Mouse (Mus musculus) urinary bladder, postnatal 4 days (tissue): ENCODE measurements around the gene Tyro3.

ENCODE experiments used
- DNase-seq, 2 experiments: peaks; one replicate each; pipeline ENCODE4 v3.0.0; 2021 to 2022; ENCODE audit warnings: low spot score in 2 of 2

Gene Tyro3

DNA sequence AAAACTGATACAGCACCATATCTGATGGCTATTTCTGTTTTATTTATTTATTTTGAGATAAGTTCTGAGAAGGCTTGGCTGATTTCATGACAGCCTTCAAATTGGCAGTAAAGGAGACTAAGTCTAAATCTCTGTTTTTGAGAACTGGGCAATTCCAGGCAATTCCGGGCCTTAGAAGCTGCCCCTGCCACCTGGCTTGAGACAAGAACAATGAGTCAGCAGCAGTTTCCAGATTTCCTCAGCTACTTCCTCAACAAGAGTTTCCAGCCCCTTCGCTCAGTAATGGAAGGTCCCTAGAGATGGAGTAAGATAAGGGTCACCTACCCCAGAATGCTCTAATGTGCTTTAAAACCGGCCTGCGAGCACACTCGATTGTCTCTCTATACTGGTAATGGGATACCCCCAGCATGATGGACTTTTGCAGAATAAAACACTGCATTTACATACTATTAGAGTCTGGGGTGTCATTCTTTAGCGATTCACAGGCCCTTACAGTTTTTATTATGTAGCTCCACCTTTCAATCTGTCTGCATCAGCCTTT, 57.8 kb downstream of the Tyro3 start:
- DNase-seq: no peak

DNA sequence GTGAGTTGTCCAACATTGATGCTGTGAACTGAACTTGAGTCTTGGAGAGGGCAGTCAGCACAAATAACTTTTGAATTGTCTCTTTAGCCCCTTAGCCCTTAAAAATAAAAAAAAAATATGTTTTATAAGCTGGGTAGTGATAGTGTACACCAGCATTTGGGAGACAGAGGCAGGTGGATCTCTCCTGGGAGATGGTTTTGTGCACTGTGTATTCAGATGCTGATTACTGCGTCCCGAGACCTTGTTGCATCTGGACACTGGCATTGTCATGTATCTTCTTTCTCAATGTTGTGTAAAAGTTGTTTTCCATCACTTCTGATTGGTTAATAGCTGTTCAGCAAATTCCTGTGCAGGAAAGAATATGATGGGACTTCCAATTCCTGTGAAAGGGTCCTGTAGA, 59.8 kb downstream of the Tyro3 start:
- no peak for DNase-seq

DNA sequence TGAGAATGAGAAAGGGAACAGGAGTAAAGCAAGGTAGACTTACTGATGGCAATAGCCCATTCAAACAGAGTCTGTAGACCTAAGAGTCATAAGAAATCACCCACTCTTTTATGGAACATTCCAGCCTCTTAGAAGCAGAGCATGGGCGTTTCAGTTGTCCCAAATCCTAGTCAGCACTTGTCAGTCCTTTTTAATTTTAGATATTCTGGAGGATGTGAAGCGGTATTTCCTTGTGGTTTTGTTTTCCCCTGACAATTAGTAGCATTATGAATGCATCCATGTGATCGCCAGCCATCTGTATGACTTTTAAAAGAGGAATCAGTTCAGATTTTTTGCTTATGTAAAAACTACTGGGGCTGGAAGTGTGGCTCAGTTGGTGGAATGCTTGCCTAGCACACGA, 67.0 kb downstream of the Tyro3 start:
- no peak for DNase-seq
